Mouse (Mus musculus): ENCODE measurements around the gene Ccdc9.

DNA sequence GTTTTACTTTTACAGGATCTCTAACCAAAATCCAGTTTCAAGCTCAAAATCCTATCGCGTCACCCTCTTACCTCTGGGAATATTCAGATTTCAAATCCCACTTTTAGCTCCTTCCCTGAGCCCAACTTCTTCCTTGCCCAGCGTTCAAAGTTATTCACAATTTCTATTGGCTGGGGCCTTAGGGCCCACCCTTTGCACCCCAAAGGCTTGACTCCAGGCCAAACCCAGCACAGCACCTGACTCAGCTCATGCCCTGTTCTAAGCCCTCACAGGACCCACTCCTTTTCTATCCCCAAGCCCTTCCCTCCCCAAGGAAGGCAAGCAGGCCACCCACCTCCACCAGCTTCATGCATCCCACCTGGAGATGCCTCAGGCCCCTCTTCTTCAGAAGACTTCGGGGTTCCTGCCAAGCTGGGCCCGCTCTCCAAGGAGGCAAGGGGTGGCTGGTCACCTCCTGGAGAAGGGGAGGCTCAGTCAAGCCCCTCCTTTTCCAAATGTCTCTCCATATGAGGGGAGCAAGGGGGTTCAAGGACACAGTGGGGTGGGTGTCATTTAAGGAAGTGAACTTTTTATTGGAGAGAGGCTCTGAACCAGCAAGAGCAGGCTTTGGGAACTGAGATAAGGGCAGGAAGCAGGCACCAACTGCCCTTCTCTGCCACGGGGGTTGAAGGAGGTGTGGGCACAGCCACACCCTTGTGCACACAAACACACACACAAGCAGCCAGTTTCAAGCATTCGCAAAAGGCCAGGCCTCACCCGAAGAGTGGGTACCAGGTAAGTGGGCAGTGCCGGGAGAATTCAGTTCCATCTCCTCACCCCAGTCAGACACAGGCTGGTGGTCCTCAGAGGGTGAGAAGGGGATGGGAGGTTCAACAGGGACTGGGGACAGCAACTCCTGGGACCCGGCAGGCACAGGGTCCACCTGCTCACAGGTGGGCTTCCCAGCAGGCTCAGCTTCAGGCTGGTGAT is 11.4 kb downstream of the Ccdc9 start:
- TF ChIP-seq CTCF (IDR thresholded peaks at IDR 0.05; ENCODE audit: insufficient read depth, low read depth, low read length) (no peak), POLR2A (IDR thresholded peaks at IDR 0.05; ENCODE audit: insufficient read depth, low read depth, low read length) (no peak)
